Mouse (Mus musculus) embryonic fibroblast, embryonic 13.5 days (primary cell): Measurements from ENCODE around the gene Kat6b.

Source experiments
- CTCF ChIP-seq: IDR thresholded peaks from 2 replicates; pipeline ENCODE4 v1.5.1; 2011; ENCODE audit warnings: mild to moderate bottlenecking, control low read depth, low read length, moderate library complexity, borderline replicate concordance; ENCODE audit not compliant: insufficient read depth
- POLR2A ChIP-seq: IDR thresholded peaks from 2 replicates; pipeline ENCODE4 v1.6.1; 2011; ENCODE audit warnings: low read depth, mild to moderate bottlenecking, control low read depth, low read length, moderate library complexity

GRCm38 (mm10) chr14:21560481-21561209, 79.4 kb downstream of the Kat6b start:
- TF ChIP-seq POLR2A (no peak), CTCF (no peak)
